Mouse (Mus musculus): ENCODE data around the gene Rpl32. TPM values are rescaled to one million over a fixed set of nuclear protein-coding genes. Genes with fewer than 3 reads are reported as not detected.
A peak's percentile ranks its signal among the peaks of the same experiment; 100 is the strongest.

The Rpl32 gene
- polyA plus RNA-seq, 1 experiment from 2014 or later, result 1,114 TPM

DNA sequence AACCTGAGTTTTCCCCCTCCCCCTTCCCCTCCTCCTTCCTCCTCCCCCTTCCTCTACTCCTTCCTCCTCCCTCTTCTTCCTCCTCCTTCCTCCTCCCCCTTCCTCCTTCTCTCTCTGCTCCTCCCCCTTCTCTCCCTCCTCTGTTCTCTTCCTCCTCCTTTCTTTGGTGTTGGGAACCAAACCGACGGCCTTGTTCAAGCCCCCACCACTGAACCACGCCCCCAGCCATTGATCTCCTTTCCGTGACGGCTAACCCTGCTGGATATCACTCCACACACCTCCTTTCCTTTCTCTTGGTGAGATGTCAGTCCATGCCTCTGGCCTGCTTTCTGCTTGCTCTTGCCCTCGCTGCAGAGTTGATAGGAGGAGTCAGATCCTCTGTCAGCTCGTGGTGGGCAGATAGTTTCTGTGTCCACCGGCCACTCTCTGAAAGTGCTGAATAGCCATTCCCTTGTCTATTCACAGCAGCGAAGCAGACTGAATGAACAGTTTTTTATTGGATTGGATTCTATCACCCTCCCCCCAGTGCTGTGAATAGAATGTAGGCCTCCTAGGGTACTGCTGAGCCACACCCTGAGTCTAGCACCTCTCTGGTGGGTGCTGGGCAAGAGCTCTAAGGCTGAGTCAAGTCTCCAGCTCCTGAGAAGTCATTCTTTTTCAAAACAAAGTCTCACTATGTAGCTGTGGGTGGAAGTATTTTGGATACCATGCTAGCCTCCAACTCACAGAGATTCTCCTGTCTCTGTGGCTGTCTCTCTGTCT is 46.4 kb downstream of the Rpl32 start, which contains the start of gene Tmem40:
TSS of gene Tmem40 (minus strand) at position 416 of the 762 bp plus-strand sequence.
- H3K9ac ChIP-seq, result peak within 1 kb of the TSS; percentile 8; the same call in 1 of the 2 replicates
- H3K4me2 ChIP-seq, result peak within 1 kb of the TSS; percentile 54
- H3K9me3 ChIP-seq (replicated peaks), result no peaks in the 10 kb centered on the region
- H3K27me3 ChIP-seq, result no peaks in the 10 kb centered on the region
- ATAC-seq (ENCODE audit: insufficient read depth), result no peak
- peaks cover 77% of the 10 kb centered on the region for H3K4me1 ChIP-seq (replicated peaks)
- H3K36me3 ChIP-seq (replicated peaks), result no peaks in the 10 kb centered on the region
- 1% methylated on average over 9 of the region's 9 CpGs for WGBS (ENCODE audit: insufficient replicate concordance)
- H3K4me3 ChIP-seq (replicated peaks), result no peak within 1 kb of the TSS
- H3K27ac ChIP-seq (replicated peaks), result peak within 1 kb of the TSS; percentile 74

DNA sequence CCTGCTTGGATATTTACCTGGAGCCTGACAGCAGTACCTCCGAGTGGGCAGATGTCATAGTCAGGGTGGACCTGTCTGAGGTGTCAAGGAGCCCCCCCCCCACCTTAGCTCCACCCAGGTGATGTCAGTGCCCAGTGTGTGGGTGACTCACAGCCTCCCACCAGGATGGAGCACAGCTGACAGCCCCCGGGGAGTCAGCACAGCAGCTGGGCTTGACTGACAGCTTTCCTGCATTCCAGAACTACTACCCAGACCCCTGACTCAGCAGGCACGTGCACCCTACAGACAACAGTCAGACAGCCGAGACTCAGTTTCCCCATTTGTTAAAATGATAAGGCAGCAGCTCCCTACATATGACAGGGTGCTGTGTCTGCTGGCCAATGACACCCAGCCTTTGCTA is 47.6 kb downstream of the Rpl32 start:
- no peaks in the 10 kb centered on the region for H3K36me3 ChIP-seq (replicated peaks)
- WGBS (ENCODE audit: insufficient replicate concordance), result 37% methylated on average over 4 of the region's 4 CpGs
- ATAC-seq (ENCODE audit: insufficient read depth), result no peak
- H3K4me3 ChIP-seq (replicated peaks), result no peak overlapping the region
- no peaks in the 10 kb centered on the region for H3K9me3 ChIP-seq (replicated peaks)
- no peaks in the 10 kb centered on the region for H3K27me3 ChIP-seq
- no peak overlapping the region for H3K27ac ChIP-seq (replicated peaks)
- H3K4me2 ChIP-seq, result no peak overlapping the region
- peaks cover 78% of the 10 kb centered on the region for H3K4me1 ChIP-seq (replicated peaks)
- H3K9ac ChIP-seq, result no peak overlapping the region

DNA sequence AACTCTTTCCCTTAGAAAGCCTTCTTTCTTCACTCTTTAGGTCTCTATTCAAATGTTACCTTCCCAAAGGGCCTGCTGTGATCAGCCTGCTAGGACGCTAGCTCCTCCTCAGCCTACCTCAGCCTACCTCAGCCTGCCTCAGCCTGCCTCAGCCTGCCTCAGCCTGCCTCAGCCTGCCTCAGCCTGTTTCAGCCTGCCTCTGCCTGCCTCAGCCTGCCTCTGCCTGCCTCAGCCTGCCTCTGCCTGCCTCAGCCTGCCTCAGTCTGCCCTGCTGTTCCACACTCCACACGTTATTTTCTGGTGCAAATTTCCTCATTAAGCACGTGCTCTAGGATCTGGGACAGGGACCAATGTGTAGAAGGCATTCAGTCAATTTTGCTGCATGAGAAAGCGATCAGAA is 48.4 kb downstream of the Rpl32 start:
- H3K27ac ChIP-seq (replicated peaks), result peak overlapping the region; percentile 82
- no peaks in the 10 kb centered on the region for H3K9me3 ChIP-seq (replicated peaks)
- H3K36me3 ChIP-seq (replicated peaks), result no peaks in the 10 kb centered on the region
- no peak for ATAC-seq (ENCODE audit: insufficient read depth)
- H3K4me3 ChIP-seq (replicated peaks), result no peak overlapping the region
- 0 out of 2 replicates have a peak overlapping the region, but pooled peaks have one; percentile 64 for H3K9ac ChIP-seq
- no peak overlapping the region for H3K4me2 ChIP-seq
- WGBS (ENCODE audit: insufficient replicate concordance), result 82% methylated on average over 4 of the region's 4 CpGs
- H3K4me1 ChIP-seq (replicated peaks), result peaks cover 87% of the 10 kb centered on the region
- H3K27me3 ChIP-seq, result no peaks in the 10 kb centered on the region

DNA sequence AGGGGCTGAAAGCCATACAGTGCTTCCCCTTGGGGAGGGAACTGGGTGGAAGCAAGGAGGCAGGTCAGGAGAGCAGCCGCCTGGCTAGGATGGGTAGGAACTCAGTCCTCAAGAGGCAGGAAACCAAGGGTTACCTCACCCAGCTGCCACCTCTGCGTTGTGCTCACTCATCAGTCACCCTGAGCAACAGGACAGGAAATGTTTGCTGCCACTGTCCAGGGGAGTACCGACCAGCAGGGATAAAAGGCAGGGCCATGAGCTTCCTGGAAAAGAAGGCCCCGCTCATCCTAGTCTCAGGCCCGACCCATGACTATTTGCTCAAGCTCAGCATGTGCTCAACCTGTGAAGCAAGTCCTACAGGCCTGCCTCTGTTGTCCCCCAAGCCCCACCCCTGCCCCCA is 49.1 kb downstream of the Rpl32 start:
- Histone ChIP-seq H3K27ac (replicated peaks) (peak overlapping the region; percentile 82), H3K4me3 (replicated peaks) (peak overlapping the region; percentile 59), H3K9me3 (replicated peaks) (no peaks in the 10 kb centered on the region), H3K4me1 (replicated peaks) (peaks cover 92% of the 10 kb centered on the region), H3K9ac (peak overlapping the region; percentile 64), H3K27me3 (no peaks in the 10 kb centered on the region), H3K36me3 (replicated peaks) (no peaks in the 10 kb centered on the region), H3K4me2 (peak overlapping the region; percentile 70)
- peak; percentile 4; the same call in 1 of the 2 replicates for ATAC-seq (ENCODE audit: insufficient read depth)
- WGBS (ENCODE audit: insufficient replicate concordance), result 24% methylated on average over 5 of the region's 5 CpGs

DNA sequence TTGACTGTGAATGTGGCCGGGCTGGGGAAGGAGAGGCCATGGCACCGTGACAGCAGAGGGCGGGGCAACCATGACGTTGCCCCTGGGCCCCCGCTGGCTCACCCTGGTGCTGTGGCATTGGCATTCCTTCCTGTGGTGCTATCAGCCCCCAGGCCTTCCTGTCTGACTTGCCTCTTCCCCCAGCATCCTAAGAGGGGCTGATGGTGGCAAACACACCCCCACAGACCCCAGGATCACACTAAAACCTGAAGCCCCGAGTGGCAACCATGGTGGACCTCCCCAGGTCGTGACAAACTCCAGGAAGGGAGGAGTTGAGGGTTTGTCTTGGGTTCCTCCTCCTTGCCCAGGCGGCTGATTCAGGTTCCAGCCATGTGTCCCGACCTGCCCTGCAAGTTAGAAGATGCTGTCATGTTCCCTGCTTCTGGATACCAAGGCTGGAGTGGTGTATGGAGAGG is 49.5 kb downstream of the Rpl32 start:
- WGBS (ENCODE audit: insufficient replicate concordance), result 7% methylated on average over 9 of the region's 9 CpGs
- ATAC-seq (ENCODE audit: insufficient read depth), result peak; percentile 83
- H3K36me3 ChIP-seq (replicated peaks), result no peaks in the 10 kb centered on the region
- H3K9ac ChIP-seq, result peak overlapping the region; percentile 64
- H3K4me2 ChIP-seq, result peak overlapping the region; percentile 70
- H3K27ac ChIP-seq (replicated peaks), result peak overlapping the region; percentile 82
- peak overlapping the region; percentile 59 for H3K4me3 ChIP-seq (replicated peaks)
- peaks cover 88% of the 10 kb centered on the region for H3K4me1 ChIP-seq (replicated peaks)
- H3K9me3 ChIP-seq (replicated peaks), result no peaks in the 10 kb centered on the region
- H3K27me3 ChIP-seq, result no peaks in the 10 kb centered on the region

DNA sequence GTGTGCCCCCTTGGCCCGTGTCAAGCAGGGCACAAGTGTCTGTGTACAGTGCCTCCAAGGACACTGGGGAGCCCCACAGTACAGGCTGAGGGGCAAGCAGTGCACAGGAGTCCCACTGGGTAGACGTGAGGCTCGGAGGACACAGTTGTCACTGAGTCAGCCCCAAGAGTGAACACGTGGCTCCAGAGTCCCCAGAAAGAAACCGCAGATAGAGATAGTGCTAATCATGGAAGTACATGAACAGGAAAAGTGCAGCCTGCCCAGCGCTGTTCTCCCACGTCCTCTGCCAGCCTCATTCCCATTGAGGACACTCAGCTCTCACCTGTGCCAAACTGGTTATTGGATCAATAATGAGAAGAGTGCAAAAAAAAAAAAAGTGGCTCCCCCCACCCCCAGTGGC is 53.0 kb downstream of the Rpl32 start:
- H3K9me3 ChIP-seq (replicated peaks), result no peaks in the 10 kb centered on the region
- H3K27ac ChIP-seq (replicated peaks), result peak overlapping the region; percentile 74
- no peaks in the 10 kb centered on the region for H3K27me3 ChIP-seq
- peak overlapping the region; percentile 30; the same call in 1 of the 2 replicates for H3K9ac ChIP-seq
- peak overlapping the region; percentile 61 for H3K4me2 ChIP-seq
- 15% methylated on average over 7 of the region's 7 CpGs for WGBS (ENCODE audit: insufficient replicate concordance)
- no peak overlapping the region for H3K4me3 ChIP-seq (replicated peaks)
- H3K4me1 ChIP-seq (replicated peaks), result peaks cover 63% of the 10 kb centered on the region
- ATAC-seq (ENCODE audit: insufficient read depth), result peak; percentile 75
- H3K36me3 ChIP-seq (replicated peaks), result no peaks in the 10 kb centered on the region

Small RNA genes lying within 50 kb of the gene (microRNA-seq; reads per million reads assigned to microRNA genes)
- gene Mir7660, result not detected

Other genes with a start within 250 kb of the Rpl32 start
- gene Mkrn2os, start 216.2 kb downstream of the Rpl32 start, polyA plus RNA-seq (2015; fragmentation: Nextera tagmentation; extraction: Ambion mirVana), result 8.3 and 11.3 TPM in 2 replicates
- 8.4 and 8.6 TPM in 2 replicates for gene Mkrn2, start 206.8 kb downstream of the Rpl32 start, polyA plus RNA-seq (2015; fragmentation: Nextera tagmentation; extraction: Ambion mirVana)
- 36.1 and 38.6 TPM in 2 replicates for gene Raf1, start 132.1 kb downstream of the Rpl32 start, polyA plus RNA-seq (2015; fragmentation: Nextera tagmentation; extraction: Ambion mirVana)
- 24.7 and 29.2 TPM in 2 replicates for gene Tmem40, start 46.3 kb downstream of the Rpl32 start, polyA plus RNA-seq (2015; fragmentation: Nextera tagmentation; extraction: Ambion mirVana)
- gene Cand2, start 34.2 kb downstream of the Rpl32 start, polyA plus RNA-seq (2015; fragmentation: Nextera tagmentation; extraction: Ambion mirVana), result 2.9 and 3.0 TPM in 2 replicates
- 0.06 and 0.15 TPM in 2 replicates for gene Efcab12, start 29.7 kb upstream of the Rpl32 start, polyA plus RNA-seq (2015; fragmentation: Nextera tagmentation; extraction: Ambion mirVana)
- gene Mbd4, start 44.6 kb upstream of the Rpl32 start, polyA plus RNA-seq (2015; fragmentation: Nextera tagmentation; extraction: Ambion mirVana), result 8.0 and 8.8 TPM in 2 replicates
- 2.2 and 2.6 TPM in 2 replicates for gene Ift122, start 44.7 kb upstream of the Rpl32 start, polyA plus RNA-seq (2015; fragmentation: Nextera tagmentation; extraction: Ambion mirVana)
- not detected in 2 replicates for gene Rho, start 123.0 kb upstream of the Rpl32 start, polyA plus RNA-seq (2015; fragmentation: Nextera tagmentation; extraction: Ambion mirVana)
- gene H1foo, start 136.2 kb upstream of the Rpl32 start, polyA plus RNA-seq (2015; fragmentation: Nextera tagmentation; extraction: Ambion mirVana), result not detected in 2 replicates
- 8.1 and 9.7 TPM in 2 replicates for gene Plxnd1, start 186.3 kb upstream of the Rpl32 start, polyA plus RNA-seq (2015; fragmentation: Nextera tagmentation; extraction: Ambion mirVana)